In the genomic region with DNA sequence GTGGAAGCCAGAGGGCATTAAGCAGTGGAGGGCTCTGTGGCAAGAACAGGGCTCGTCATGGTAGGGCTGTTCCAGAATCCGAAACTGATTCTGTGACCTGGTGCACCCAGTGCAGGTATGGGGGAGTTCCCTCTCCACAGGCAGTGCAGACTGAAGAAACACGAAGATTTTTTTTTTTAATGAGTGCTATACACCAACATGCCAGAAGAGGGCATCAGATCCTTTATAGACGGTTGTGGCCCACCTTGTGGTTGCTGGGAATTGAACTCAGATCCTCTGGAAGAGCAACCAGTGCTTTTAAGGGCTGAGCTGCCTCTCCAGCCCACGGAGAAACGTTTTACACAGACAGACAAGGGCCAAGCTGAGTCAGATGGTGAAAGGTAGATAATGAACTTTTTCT, we compare ENCODE assay signal across 14 mouse cellular contexts.
A peak's percentile ranks its signal among the peaks of the same experiment; 100 is the strongest.
DNase-seq lines count a peak whose midpoint lies in the region; ATAC-seq and TF ChIP-seq lines count a peak whose summit lies in the region.
"Had no signal": no experiment of that assay in that cellular context is flagged by ENCODE, and none has a peak within 500 bp of the region (broad histone marks: within the 10 kb centered on the region; RNA-seq: fewer than 3 reads in every experiment).

No protein-coding gene starts in this region.

- no peaks in the 10 kb centered on the region for H3K36me3 ChIP-seq in forebrain, postnatal 0 days (ENCODE audit: insufficient read depth)
- H3K36me3 ChIP-seq in forebrain, embryonic 12.5 days (replicated peaks): no peaks in the 10 kb centered on the region
- no peaks in the 10 kb centered on the region for H3K36me3 ChIP-seq in liver, postnatal 0 days (replicated peaks; ENCODE audit: insufficient read depth, low read length)
- H3K36me3 ChIP-seq in splenic B cell, adult 2 months (ENCODE audit: control insufficient read depth, insufficient read depth, low read length, poor library complexity, severe bottlenecking): no peaks in the 10 kb centered on the region
- no peaks in the 10 kb centered on the region for H3K36me3 ChIP-seq in midbrain, embryonic 13.5 days
- no peaks in the 10 kb centered on the region for H3K36me3 ChIP-seq in hindbrain, embryonic 12.5 days
- H3K36me3 ChIP-seq: heart, embryonic 12.5 days; hindbrain, embryonic 15.5 days; lung, embryonic 15.5 days; midbrain, embryonic 12.5 days; neural tube, embryonic 12.5 days had no signal

- peak; percentile 34; the same call in 1 of the 2 replicates for TF ChIP-seq CTCF in forebrain, postnatal 0 days (IDR thresholded peaks at IDR 0.05; ENCODE audit: low read depth)
- TF ChIP-seq CTCF in liver, postnatal 0 days (IDR thresholded peaks at IDR 0.05; ENCODE audit: low read depth): peak; percentile 38
- TF ChIP-seq CTCF in Patski (IDR thresholded peaks at IDR 0.05): peak; percentile 51

- H3K27ac ChIP-seq in forebrain, postnatal 0 days (ENCODE audit: low read depth, low read length): no peak overlapping the region
- H3K27ac ChIP-seq in forebrain, embryonic 12.5 days: no peak overlapping the region
- no peak overlapping the region for H3K27ac ChIP-seq in liver, postnatal 0 days (ENCODE audit: low read depth)
- H3K27ac ChIP-seq in midbrain, embryonic 13.5 days: no peak overlapping the region
- H3K27ac ChIP-seq in hindbrain, embryonic 12.5 days: no peak overlapping the region
- H3K27ac ChIP-seq: hindbrain, embryonic 15.5 days; lung, embryonic 15.5 days; midbrain, embryonic 12.5 days; neural tube, embryonic 12.5 days had no signal

- WGBS in forebrain, postnatal 0 days: 70% methylated on average over 6 of the region's 6 CpGs
- WGBS in forebrain, embryonic 12.5 days: 69% methylated on average over 6 of the region's 6 CpGs
- WGBS in liver, postnatal 0 days (ENCODE audit: insufficient replicate concordance): 55% methylated on average over 6 of the region's 6 CpGs
- WGBS in midbrain, embryonic 13.5 days: 67% methylated on average over 6 of the region's 6 CpGs
- 64% methylated on average over 6 of the region's 6 CpGs for WGBS in hindbrain, embryonic 12.5 days

- H3K4me2 ChIP-seq in forebrain, postnatal 0 days (ENCODE audit: low read depth): no peak overlapping the region
- no peak overlapping the region for H3K4me2 ChIP-seq in forebrain, embryonic 12.5 days
- no peak overlapping the region for H3K4me2 ChIP-seq in liver, postnatal 0 days (ENCODE audit: low read depth, low read length)
- no peak overlapping the region for H3K4me2 ChIP-seq in midbrain, embryonic 13.5 days (replicated peaks)
- H3K4me2 ChIP-seq in hindbrain, embryonic 12.5 days (replicated peaks): no peak overlapping the region
- H3K4me2 ChIP-seq: heart, embryonic 12.5 days; hindbrain, embryonic 15.5 days; lung, embryonic 15.5 days; midbrain, embryonic 12.5 days; neural tube, embryonic 12.5 days had no signal

- no peaks in the 10 kb centered on the region for H3K4me1 ChIP-seq in forebrain, postnatal 0 days (ENCODE audit: insufficient read depth)
- H3K4me1 ChIP-seq in forebrain, embryonic 12.5 days: no peaks in the 10 kb centered on the region
- H3K4me1 ChIP-seq in liver, postnatal 0 days (ENCODE audit: insufficient read depth): no peaks in the 10 kb centered on the region
- H3K4me1 ChIP-seq in midbrain, embryonic 13.5 days (replicated peaks): no peaks in the 10 kb centered on the region
- no peaks in the 10 kb centered on the region for H3K4me1 ChIP-seq in hindbrain, embryonic 12.5 days
- H3K4me1 ChIP-seq: heart, embryonic 12.5 days; hindbrain, embryonic 15.5 days; lung, embryonic 15.5 days; midbrain, embryonic 12.5 days; neural tube, embryonic 12.5 days had no signal

- DNase-seq in forebrain, postnatal 0 days: no peak
- no peak for DNase-seq in liver, postnatal 0 days
- DNase-seq in liver: no peak
- DNase-seq in Patski (ENCODE audit: low read depth, low spot score): no peak
- DNase-seq in splenic B cell, adult 2 months (ENCODE audit: low read depth, low spot score): peak; percentile 8

- no peak for TF ChIP-seq EP300 in liver, postnatal 0 days (IDR thresholded peaks at IDR 0.05; ENCODE audit: low read depth)

- no peak overlapping the region for H3K4me3 ChIP-seq in forebrain, postnatal 0 days (ENCODE audit: low read depth, low read length)
- H3K4me3 ChIP-seq in forebrain, embryonic 12.5 days (replicated peaks): no peak overlapping the region
- H3K4me3 ChIP-seq in liver, postnatal 0 days (ENCODE audit: low read depth, low read length): no peak overlapping the region
- no peak overlapping the region for H3K4me3 ChIP-seq in midbrain, embryonic 13.5 days (replicated peaks)
- no peak overlapping the region for H3K4me3 ChIP-seq in hindbrain, embryonic 12.5 days
- H3K4me3 ChIP-seq: erythroblast, embryonic 14.5 days; heart, embryonic 12.5 days; hindbrain, embryonic 15.5 days; lung, embryonic 15.5 days; midbrain, embryonic 12.5 days; neural tube, embryonic 12.5 days had no signal

- ATAC-seq in forebrain, postnatal 0 days: no peak
- no peak for ATAC-seq in forebrain, embryonic 12.5 days (ENCODE audit: low FRiP score)
- no peak for ATAC-seq in liver, postnatal 0 days
- ATAC-seq in Patski: no peak
- ATAC-seq in midbrain, embryonic 13.5 days: no peak
- no peak for ATAC-seq in hindbrain, embryonic 12.5 days (ENCODE audit: low FRiP score)

- no peaks in the 10 kb centered on the region for H3K9me3 ChIP-seq in forebrain, postnatal 0 days (ENCODE audit: low read length)
- H3K9me3 ChIP-seq in forebrain, embryonic 12.5 days: no peaks in the 10 kb centered on the region
- H3K9me3 ChIP-seq in liver, postnatal 0 days (ENCODE audit: low read length): no peaks in the 10 kb centered on the region
- no peaks in the 10 kb centered on the region for H3K9me3 ChIP-seq in midbrain, embryonic 13.5 days
- 0 out of 2 replicates have a peak, but pooled peaks cover 2% of the 10 kb centered on the region for H3K9me3 ChIP-seq in hindbrain, embryonic 12.5 days (replicated peaks)
- H3K9me3 ChIP-seq: hindbrain, embryonic 15.5 days; lung, embryonic 15.5 days; midbrain, embryonic 12.5 days; neural tube, embryonic 12.5 days had no signal

- POLR2A ChIA-PET in Patski (lab: Charles Lee): no interaction called here

- no peaks in the 10 kb centered on the region for H3K27me3 ChIP-seq in forebrain, postnatal 0 days (ENCODE audit: insufficient read depth, low read length)
- no peaks in the 10 kb centered on the region for H3K27me3 ChIP-seq in forebrain, embryonic 12.5 days
- no peaks in the 10 kb centered on the region for H3K27me3 ChIP-seq in liver, postnatal 0 days (ENCODE audit: insufficient read depth, low read length)
- no peaks in the 10 kb centered on the region for H3K27me3 ChIP-seq in Patski
- H3K27me3 ChIP-seq in splenic B cell, adult 2 months (ENCODE audit: control insufficient read depth, insufficient read depth, low read length, poor library complexity, severe bottlenecking): no peaks in the 10 kb centered on the region
- H3K27me3 ChIP-seq in midbrain, embryonic 13.5 days: no peaks in the 10 kb centered on the region
- no peaks in the 10 kb centered on the region for H3K27me3 ChIP-seq in hindbrain, embryonic 12.5 days
- H3K27me3 ChIP-seq: heart, embryonic 12.5 days; hindbrain, embryonic 15.5 days; lung, embryonic 15.5 days; midbrain, embryonic 12.5 days; neural tube, embryonic 12.5 days had no signal

- CTCF ChIA-PET in Patski (lab: Charles Lee): interaction anchor here (0.6 to 1.5 kb wide), 5 partner anchors 12 to 446 kb away, joined by 3 read pairs; no protein-coding TSS in a partner anchor

- H3K9ac ChIP-seq in forebrain, postnatal 0 days: no peak overlapping the region
- no peak overlapping the region for H3K9ac ChIP-seq in forebrain, embryonic 12.5 days
- H3K9ac ChIP-seq in liver, postnatal 0 days (replicated peaks): no peak overlapping the region
- no peak overlapping the region for H3K9ac ChIP-seq in midbrain, embryonic 13.5 days (replicated peaks)
- H3K9ac ChIP-seq in hindbrain, embryonic 12.5 days: no peak overlapping the region
- H3K9ac ChIP-seq: heart, embryonic 12.5 days; hindbrain, embryonic 15.5 days; lung, embryonic 15.5 days; midbrain, embryonic 12.5 days; neural tube, embryonic 12.5 days had no signal

- in situ Hi-C loops in Patski (cut with MboI; ENCODE audit: low pct_unique_long_range_greater_than_20kb): loop anchor here (5.0 kb wide), 1 partner anchor 486 kb away; no protein-coding TSS in a partner anchor
